Mouse (Mus musculus) thymus, postnatal 25 days (tissue): Measurements from ENCODE around the gene Pmepa1.

Experiments used
- DNase-seq: peaks from one replicate; pipeline ENCODE4 v3.0.0; 2022

Gene Pmepa1

DNA sequence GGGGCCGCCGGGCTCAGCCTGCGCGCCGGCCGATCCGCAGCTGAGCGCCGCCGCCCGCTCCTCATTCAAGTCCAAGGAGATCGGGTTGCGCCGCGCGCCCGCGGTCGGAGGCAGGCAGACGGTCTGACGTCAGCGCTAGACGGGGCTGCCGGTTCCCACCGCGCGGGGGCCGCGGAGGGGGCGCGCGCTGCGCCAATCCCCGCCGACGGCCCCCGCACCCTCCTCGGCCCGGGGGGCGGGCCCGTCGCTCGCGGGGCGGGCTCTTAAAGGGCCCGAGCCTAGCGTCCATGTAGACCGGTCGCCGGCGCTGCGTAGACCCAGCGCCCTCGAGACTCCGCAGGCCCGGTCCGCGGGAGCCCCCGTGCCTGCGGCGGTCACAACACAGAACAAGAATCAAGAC, at the start of gene Pmepa1:
Gene Pmepa1, minus strand, starts transcription at position 125 of the 400 bp plus-strand sequence.
- DNase-seq, result peak; percentile 90

DNA sequence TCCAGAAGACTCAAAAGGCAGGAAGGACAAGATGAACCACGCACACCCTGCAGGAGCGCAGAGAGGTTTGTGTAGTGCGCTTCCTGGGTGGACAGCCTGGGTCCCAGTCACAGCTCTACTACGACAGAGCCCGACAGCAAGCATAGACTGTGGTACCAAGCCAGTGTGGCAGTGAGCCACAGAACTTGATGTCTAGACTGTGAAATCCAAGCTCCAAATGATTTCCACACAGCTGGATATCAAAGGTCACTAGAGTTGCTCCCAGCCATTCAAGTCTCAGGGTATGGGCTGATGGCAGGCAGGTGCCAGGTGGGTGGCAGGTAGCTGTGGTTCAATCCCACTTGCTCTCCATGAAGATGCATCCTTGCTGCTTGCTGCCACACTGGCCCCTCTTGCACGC, 45.4 kb upstream of the Pmepa1 start:
- DNase-seq, result no peak

DNA sequence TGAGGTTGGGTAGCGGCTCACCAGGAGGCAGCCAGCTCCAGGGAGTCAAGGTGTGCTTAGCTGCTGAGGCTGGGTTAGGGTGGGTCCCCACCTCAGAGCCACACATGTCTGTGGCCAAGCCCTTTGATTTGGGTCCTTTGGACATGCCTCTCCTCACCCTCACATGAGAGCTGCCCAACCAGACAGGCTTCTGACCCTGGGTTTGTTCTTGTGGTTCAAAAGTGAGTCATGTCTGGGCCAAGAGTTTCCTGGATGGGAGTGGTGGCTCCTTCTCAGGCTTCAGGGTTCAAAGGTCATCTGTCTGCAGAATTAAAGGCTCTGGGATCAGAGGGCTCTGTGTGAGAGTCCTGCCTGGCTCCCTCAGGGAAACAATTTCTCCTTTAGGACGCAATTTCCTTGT, 44.9 kb upstream of the Pmepa1 start:
- no peak for DNase-seq

DNA sequence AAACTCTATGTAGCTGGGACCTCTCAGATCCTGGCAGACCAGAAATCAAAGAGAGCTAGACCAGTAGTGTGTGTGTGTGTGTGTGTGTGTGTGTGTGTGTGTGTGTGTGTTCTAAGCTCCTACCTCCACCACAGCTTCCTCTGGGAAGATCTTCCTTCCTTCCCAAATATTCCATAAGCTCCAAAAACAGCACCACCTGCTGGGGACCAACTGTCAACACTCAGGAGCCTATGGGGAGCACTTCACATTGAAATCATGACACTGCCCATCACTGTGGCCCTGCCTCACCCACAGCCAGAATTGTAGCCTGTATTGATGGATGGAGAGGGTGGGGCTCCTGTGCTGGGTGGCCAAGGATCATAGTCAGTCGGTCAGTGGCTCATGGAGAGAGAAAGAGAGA, 38.0 kb upstream of the Pmepa1 start:
- no peak for DNase-seq

DNA sequence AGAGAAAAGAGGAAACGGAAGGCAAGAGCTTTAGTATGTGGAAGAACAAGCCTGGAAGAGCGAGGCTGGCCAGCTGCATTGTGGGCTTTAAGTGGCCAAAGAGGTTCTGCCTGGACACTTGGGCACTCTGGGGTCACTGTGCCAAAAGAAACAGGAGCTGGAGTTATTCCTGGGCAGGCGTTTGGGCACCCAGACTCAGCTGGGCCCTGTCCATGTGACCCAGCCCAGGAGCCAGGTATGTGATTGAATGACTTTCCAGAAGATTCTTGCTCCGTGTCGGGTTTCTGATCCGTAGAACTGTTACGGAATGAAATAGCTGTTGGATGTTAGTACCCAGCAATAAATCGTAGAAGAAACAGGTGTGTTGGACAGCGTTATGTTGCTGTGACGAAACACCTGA, 32.2 kb upstream of the Pmepa1 start:
- DNase-seq, result no peak

DNA sequence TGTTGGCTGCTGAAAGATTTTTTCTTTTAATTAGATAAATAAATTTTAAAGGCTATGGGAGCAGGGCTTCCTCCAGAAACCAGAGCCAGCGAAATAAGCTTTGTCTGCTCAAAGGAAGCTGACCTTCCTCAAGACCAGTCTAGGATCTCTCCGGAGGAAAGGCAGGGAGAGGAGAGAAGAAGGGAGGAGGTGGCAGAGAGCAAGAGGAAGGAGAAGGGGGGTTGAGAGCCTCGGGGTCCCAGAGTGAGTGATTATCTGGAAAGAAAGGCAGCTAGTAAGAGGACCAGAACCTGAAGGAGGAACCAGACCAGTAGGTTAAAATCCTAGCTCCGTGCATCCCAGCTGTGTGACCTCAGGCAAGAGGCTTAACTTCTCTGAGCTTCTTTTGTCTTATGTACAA, 31.7 kb upstream of the Pmepa1 start:
- DNase-seq, result no peak

DNA sequence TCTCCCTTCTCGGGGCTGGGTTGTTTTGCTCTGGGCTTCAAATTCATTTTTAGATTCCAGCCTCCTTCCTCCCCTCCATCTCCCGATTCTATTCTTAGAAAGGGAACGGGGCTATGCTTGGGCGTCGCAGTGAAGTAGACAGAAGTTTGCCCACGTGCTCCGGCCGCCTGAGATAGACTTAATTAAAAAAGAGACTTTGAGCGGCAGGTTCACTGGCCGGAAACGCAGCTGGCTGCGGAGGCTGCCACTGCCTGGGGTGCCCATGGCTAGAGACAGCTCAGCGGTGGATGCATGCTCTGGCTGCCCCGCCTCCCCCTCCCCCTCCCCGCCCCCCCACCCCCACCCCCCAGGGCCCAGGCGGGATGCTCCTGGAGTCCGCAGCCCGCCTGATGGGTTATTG, 31.2 kb upstream of the Pmepa1 start:
- peak; percentile 33 for DNase-seq

DNA sequence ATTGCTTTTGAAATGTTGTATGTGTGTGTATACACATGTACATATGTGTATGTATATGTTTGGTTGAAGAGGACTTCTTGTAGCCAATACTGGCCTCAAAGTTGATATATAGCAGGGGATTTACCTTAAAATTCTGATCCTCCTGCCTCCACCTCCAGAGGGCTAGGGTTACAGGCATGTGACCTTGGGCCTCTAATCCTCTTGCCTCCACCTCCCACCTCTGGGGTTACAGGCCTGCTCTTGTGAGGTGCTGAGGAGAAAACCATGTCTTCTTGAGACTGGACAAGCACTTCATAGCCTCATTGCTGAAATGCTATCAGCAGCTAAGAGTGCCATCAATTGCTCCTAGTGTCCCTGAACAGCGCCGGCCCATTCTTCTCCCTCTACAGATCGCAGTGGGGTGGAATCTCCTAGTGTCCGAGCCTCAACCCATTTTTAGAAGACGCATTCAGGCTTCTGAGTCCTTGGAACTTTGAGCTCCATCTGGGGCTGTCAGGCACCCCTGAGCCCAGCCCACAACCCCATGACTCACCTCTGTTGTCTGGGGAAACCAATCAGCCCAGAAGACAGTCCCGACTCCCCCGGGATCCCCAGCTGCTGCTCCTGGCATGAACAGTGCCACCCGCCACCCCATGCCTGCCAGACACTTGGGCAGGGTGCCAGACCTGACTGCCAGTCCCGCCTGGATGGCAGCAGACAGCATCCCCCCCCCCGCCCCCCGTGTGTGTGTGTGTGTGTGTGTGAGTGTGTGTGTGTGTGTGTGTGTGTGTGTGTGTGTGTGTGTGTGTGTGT, 30.6 kb upstream of the Pmepa1 start:
- peak; percentile 22 for DNase-seq

DNA sequence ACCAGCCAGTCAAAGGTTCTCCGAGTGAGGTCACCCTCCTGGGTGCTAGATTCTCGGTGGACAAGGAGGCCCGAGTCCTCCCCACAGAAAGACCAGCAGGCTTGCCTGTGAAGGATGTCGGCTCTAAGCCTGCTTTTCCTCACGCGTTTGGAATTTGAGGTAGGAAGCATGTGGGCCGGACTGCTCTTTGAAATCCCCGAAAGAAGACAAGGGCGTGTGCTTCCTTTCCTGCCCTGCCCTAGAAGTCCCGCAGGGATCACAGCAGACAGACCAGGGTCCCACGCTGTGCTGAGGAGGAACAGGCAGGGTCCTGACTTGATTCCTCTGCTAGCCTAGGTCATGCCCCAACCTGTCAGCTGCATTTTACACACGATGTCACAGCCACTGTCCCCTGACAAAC, 28.7 kb upstream of the Pmepa1 start:
- no peak for DNase-seq

DNA sequence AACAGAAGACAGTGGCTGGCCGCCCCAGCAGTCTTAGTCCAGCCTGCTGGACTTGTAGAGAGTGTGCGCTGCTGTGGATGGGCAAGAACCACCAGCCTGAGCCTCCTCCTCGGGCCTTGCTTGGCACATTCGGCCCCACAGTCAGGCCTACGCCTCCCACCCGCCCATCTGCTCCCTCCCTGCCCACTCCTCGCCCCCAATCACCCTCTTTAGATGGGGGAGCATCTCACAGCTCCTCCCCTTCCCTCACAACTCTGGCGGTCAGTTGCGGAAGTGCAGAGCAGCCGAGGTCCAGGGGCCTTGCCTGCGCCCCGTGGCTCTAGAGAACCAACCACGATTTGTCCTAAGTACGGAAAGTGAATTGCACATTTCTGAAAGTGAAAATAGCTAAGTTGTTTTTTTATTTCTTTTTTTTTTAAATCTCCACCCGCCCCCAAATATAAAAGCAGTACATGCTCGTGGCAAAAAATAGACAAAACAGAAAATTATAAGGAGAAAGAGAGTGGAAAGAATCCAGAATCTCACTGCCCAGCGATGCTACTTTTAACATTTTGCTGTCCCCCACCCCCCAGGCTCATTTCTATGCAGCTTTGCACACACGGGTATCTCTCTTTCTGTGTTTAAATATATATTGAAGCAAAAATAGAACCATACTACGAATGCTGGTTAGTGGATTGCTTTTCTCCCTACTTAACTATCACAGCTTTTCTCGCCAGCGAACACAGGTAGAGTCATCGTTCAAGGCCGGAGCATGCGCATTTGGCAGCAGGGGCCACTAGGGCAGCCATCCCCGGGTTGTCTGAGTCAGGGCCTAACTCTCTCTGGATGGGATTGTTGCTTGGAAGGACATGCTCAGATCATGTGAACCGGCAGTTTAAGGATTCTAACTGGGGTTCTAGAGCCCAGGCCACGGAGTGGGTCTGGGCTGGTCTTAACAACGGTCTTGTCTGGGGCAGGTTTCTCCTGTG, 24.6 kb upstream of the Pmepa1 start:
- no peak for DNase-seq

DNA sequence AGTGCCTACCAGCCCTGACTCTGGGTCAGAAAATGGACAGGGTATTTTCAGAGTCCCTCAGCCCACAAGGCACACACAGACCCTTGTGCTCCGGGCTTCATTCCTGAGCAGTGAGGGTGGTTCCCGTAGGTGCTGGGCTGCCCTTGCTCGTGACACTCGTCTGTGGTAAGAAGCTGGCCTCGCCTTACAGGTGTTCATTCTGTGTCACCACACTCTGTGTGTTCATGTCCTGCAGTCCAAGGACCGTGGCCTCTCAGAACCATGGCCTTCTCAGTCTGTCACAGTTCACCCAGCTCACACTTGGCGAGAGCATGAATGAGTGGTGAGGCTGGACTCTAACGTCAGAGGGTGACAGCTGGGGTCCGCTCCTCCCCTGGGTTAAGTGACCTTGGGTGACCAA, 20.1 kb upstream of the Pmepa1 start:
- DNase-seq, result no peak

DNA sequence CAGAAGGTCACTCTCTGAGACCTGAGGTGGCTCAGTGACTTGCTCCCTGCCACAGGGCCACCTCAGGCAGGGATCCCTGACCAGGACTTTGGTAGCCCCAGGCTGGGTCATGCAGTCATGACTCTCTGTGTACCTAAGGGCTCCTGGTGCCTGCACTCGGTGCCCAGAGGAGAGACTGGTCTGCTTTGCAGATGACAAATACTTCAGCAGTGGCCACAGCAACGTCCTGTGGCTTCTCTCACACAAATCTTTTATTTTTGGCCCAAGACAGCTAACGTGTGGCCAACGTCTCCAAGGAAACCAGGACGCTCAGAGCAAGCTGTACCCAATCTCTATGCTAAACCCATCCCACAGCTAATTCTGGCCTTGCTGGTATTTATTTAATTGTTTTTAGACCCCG, 16.7 kb upstream of the Pmepa1 start:
- no peak for DNase-seq

DNA sequence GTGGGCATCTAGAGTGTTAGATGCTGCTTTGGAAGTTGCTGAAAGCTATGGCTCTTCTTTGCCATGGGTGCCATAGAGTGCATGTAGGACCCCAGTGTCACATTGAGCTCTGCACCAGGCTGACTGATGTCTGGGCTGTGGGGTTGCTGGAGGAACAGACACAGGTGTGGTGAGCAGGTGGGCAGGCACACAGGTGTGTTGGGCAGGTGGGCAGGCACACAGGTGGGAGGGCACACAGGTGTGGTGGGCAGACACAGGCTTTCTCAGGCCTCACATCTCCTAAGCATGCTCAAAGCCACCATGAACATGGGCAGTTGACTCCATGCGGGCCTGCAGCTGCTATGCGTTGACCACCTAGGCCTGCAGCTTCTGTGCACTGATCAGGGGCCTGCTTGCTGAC, 16.2 kb upstream of the Pmepa1 start:
- no peak for DNase-seq

DNA sequence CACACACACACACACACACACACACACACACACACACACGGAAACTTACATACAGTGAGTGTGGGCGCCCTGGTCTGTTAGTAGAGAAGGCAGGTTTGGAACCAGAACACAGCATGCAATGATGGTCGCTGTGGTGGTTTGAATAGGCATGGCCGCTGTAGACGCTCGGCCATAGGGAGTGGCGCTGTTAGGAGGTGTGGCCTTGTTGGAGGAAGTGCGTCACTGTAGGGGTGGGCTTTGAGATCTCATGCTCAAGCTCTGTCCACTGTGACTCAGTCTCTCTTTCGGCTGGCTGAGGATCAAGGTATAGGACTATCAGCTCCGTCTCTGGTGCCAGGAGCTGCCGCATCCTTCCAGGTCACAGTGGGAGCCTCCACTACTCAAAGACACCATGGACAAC, 14.6 kb upstream of the Pmepa1 start:
- no peak for DNase-seq

DNA sequence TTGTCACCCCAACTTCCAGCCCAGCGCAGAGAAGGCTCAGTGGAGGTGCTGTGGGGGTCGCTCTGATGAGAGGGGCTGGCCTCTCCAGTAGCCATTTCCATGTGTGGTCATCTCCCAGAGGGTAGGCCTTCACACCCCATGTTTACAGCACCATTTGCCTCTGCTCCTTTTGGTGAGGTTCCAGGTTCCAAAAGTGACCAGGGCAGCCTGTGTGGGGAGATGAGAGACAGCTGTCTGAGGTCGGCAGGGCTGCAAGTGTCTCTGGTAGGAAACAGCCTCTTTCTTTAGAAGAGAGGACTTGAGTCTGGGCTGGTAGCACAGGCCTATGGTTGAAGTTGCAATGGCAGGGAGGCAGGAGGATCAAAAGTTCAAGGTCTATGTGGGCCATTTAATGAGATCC, 13.6 kb upstream of the Pmepa1 start:
- DNase-seq, result no peak

DNA sequence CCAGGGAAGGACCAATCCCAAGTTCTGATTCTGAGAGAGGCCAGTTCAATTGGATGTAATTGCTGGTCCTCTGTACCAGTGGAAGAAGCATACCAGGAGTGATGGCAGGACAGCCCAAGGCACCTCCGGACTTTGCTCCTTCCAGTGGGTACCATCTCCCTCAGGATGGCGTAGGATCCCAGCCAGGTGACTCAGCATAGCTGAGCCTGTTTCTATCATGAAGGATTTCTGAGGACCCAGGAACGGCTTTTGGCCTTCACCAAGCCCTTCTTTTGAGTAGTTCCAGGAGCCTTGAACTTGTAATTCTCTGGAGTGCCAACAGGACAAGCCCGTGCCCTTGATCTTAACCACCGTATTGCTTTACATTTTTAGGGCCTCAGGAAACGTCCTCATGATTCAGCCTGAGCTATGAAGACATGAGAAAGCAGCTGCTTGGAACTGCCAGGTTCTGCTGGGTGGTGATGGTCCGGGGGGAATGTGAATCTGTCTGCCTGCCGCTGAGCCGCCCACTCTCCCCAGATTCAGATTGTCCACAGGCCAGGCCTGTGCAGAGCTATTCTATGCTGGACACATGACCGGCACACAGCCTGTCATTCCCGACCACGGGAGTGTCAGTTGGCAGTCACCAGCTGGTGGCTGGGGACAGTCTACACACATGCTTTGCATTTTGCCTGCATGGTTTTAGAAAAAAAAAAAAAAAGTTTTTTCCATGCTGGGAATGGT, 9.6 kb upstream of the Pmepa1 start:
- DNase-seq, result no peak

DNA sequence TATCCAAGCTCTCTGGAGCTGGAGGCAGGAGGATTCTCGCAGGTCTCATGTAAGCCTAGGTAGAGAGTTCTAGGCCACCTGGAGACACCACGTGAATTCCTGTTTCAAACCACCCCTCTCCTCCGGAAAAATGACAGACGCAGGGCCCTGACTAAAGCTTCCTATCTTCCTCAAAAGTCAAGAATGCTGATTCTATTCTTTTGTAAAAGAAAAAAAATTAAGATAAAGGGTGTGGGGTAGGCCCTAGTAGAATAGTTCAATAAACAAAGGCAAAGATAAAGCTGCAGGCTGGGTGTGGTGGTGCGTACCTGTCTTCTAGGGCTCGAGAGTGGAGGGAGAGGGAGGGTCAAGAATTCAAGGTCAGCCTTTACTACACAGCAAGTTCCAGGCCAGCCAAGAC, 8.4 kb upstream of the Pmepa1 start:
- no peak for DNase-seq

DNA sequence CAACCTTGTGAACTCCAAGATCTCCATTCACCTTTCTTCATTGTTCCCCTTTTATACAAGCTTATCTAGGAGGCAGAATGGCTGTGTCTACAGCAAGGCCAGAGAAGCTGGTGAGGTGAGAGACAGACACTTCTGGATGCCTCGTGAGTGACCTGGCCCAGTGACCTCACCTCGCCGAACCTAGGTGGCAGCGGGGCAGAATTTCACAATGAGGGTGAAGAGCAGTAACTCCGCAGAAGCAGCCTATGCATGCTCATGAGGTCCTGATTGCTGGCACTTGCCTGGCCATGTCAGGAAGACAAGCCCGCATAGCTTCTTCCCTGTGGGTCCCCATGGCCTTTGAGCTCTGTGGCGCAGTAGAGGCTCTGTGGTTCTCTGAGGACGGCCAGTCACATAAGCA, 5.9 kb upstream of the Pmepa1 start:
- DNase-seq, result no peak

DNA sequence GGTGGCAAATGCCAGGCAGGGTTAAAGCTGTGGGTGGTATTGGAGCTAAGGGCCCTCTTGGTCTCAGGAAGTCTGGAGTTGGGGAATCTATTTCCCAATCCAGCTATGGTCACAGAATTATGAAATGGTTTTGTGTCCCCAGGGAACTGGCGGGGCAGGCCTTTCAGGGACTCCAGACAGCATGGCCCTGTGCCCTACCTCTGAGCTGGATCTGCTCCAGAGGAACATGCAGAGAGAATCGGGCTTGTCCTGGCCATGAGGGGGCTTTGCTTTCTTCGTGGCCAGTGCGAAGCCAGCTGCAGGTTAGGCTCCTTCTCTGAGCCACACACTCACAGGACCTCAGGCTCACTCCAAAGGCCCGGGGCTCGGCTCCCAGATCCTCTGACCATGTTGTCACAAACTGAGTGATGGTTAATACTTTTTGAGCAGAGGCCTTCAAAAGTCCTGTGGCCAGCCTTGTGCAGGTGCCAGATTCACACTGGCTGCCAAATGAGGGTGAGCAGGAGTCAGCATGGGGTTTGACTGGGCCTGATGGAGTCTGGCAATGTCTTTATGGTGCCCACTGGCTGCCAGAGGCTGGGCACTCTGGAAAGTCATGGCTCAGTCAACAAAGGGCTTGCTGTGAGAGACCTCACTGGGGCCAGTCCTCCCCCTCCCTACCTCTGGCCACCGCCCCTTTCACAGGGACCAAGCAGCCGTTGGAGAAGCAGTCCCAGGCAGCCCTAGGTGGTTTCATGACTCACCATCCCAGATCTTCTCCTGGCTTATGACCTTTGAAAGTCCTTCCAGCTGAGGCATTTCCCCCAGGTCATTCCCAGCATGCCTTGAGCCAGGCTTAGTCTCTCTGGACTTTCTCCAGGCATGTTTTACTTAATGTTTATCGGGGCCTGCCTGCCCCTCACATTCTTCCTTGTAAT, 4.9 kb upstream of the Pmepa1 start:
- DNase-seq, result no peak

DNA sequence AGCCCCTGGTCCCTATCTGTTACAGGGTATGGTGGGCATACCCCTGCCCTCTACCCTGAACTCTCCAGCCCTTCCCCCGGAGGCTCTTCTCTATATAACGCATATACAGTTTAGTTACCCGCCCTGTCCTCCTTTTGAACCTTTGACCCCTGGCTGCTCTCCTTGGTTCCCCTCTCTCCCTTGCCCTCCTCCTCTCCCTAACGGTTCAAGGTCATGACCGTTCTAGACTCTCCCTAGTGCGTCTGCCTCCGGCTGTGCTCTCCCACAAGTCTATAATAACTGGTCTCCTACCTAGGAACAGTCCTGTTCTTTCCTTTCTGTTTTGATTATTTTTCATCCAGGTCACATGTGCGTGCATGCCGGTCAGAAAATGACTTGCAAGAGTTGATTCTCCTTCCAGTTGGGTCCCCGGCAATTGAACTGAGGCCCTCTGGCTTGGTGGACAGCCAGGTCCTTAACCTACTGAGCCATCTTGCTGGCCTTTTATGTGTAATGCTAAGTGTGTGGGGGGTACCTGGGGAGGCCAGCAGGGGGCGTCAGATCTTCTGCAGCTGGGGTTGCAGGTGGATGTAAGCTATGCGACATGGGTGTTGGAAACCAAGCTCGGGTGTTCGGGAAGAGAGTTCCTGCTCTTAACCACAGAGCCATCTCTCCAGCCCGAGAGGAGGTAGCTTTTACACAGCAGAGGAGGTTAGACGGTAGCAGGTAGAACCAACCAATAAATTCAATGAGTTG, 2.7 kb upstream of the Pmepa1 start:
- DNase-seq, result peak; percentile 59

DNA sequence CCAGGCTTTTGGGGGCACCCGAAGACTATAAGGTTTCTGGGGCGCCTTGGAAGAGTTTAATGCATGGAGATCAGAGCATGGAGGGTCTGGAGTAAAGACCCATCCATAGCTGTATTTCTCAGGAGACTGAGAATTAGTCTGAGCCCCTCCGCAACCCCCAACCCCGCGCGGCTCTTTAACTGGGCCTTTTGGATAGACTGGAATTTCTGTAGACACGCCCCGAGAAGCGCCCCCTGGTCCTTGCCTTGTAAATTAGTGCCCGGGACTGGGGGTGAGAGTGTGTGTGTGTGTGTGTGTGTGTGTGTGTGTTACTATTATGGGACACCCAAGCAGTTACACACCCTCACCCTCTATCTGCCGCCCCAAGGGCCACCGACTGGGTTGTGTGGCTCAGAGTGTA, 526 bp upstream of the Pmepa1 start:
- no peak for DNase-seq
